Mouse (Mus musculus) right cerebral cortex, adult 18-20 months (tissue): ENCODE measurements around the gene Ahnak.
"Not testable (repeated sequence)": the region's sequence is repeated elsewhere in the genome, so short reads cannot be mapped to it uniquely, and the experiment has no call there.

Source experiments
- DNase-seq: peaks from one replicate; pipeline ENCODE4 v3.0.0; 2022; ENCODE audit warnings: mixed read lengths

Ahnak gene

DNA sequence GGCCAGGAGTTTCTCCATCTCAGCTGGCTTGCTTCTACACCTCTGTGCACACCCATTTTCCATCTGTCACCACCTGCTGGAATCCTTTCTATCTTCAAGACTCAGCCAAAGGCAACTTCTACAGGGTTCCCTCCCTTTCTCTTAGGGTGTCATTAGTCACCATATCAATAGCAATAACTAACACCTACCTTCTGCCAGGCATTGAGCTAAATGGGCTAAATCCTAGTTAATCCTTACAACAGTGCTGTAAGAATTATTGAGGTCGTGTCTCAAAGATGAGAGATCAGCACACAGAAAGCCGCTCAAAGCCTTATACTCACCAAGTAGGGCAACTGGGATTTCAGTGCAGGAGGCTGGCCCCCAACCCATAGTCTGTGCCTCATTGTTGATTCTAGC, 112.0 kb downstream of the Ahnak start:
- DNase-seq = no peak

- DNase-seq = no peak
Observed at GRCm38 (mm10) chr19:9103986-9104385, 114.9 kb downstream of the Ahnak start.

DNA sequence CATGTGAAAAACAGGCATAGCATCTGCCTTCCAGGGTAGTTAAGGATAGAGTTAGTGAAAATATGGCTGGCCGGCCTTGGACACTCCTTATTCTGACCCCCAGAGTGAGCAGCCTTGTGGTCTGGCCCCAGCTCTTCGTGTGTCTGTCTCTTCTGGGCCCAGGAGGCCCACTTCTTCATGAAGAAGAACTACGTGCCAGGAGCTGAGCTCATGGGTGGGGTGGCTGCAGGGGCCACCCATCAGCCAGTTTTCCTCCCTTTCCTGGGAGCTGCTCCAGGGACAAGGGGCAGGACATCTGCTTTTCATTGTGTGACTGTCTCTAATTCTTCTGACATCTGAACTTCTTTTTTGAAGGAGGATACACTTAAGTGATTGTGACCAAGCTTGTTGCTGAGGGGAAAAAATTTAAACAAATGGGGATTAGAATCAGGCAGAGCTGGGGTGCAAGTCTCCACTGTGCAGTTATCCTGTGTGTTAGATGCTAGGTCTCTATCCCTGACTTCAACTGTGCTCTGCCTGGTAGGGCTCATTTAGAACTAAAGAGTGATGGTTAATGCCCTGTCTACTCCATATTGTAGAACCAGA, 116.1 kb downstream of the Ahnak start:
- DNase-seq = no peak

GRCm38 (mm10) chr19:9106096-9106495, 117.0 kb downstream of the Ahnak start:
- DNase-seq = no peak

DNA sequence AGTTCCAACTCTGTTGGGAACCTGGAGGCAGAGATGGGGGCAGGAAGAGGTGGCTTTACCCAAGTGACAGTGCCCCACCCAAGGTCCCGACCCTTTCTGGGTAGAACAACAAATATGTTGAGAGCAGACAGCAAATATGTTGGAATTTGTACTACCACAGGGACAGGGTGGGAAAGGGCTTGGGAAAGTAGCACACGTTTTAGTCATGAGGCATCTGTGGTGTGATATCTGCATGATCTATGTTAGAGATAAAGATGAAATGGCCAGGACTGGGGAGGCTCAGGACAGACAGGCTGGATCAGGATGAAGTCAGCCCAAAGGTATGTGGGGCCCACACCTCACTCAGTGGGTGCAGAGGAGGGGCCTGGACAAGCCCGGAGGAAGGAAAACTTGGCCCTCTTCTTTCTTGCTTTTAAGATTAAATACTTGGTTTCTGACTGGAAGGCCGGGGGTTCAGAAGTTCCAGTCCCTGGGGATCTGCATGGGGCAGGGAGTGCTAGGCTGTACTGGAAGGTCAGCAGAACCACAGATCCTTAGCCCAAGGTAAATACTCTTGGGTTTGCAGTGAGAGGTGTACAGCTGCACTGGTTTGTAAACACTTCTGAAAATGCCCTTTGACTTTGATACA, 117.8 kb downstream of the Ahnak start:
- DNase-seq = no peak

DNA sequence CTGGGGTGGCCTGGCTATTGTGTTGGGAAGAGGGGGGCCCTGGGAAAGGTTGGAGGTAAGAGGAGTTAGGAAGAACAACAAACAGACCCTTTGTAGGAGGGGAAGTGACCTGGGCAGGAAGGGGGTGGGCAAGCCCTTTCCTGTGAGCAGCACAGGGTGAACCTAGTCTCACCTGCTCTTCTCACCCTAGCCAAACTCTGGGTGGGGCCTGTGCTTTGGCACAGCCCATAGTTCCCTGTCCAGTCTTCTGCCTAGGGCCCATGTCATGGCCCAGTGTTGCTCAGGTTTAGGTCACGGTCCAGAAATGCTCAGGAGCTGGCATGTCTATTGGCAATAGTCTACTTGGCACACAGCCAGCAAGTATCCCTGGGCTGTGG, 118.3 kb downstream of the Ahnak start:
- DNase-seq = no peak

GRCm38 (mm10) chr19:9108536-9108935, 119.5 kb downstream of the Ahnak start:
- no peak for DNase-seq

DNA sequence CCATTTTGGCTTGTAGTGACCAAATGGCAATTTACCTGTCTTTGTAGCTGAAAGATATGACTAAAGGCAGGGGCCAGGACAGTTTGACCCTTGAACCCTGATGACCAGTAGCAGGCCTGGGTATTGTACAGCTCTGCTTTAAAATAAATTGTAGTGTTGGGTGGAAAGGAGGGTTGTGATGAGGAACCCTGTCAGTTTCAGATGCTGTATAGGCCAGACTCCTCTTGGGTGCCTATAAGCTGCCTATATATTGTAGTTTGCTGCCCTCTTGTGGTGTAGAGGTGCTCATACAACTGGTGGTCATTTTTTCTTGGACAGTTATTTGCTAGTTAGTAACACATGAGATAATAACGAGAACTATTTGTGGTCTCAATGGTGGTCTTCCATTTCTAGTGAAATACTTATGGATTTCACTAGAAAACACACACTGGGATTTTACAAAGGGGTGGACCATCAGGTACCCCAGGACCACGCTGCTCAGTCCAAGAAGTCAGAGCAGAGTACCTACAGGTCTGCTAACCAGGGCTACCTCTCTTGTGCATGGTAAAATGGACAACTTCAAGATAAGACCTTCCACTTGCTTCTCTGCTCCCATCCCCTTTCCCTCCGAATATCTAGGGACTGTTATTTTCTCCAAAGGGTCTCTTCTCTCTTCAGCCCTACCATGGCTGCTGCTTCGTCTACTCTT, 121.2 kb downstream of the Ahnak start:
- no peak for DNase-seq

DNA sequence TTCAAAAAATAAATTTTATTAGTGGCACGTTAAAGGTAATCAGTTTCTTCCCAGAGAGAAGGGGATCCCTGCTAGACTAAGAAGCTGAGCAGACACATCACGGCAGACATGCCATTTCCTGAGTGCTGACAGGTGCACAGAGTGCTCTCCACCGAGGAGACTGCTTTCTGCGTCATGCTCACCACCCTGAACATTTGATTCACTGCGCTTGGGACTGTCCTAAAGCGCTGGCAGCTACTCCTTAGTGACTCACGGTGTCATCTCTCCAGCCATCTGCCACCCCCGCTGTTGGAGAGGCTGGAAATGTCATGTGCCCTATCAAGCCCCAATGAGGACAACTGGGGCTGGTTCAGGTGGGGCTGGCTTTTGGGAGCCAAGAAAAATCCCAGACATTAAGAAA, 123.0 kb downstream of the Ahnak start:
- no peak for DNase-seq

DNA sequence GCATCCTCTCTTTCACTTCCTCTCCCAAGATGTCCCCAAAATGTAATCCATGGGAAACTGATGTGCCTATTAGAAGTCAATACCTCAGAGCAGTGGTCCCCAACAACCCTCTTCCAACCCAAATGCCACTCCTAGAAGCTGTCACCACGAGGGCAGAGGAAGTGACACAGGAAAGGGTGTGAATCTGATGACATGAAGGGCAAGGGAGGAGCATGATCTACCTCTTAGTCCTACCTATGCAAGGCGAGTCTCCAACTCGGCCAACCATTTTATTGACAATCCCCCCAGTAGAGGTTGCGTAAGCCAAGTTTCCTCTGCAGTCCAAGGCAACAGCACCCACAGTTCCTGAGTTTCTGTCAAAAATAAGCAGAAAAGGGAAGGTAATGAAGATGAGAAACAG, 127.2 kb downstream of the Ahnak start:
- no peak for DNase-seq

DNA sequence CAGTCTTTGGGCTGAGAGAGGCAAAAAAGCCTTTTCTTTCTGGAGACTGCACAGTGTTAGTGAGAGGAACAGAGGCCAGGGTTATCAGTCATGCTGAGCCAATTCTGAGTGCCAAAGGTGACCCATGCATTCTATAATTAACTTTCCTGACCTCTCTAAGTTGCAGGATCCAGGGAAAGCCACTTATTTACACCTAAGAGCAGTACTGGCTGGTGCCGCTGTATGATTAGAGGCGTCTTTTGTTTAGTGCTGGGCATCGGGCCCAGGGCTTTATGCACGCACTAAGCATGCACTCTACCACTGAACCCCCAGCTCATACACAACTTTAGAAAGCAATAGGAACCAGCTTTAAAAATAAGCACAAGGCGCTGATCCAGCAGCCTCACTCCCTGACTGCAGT, 128.2 kb downstream of the Ahnak start:
- DNase-seq = no peak

DNA sequence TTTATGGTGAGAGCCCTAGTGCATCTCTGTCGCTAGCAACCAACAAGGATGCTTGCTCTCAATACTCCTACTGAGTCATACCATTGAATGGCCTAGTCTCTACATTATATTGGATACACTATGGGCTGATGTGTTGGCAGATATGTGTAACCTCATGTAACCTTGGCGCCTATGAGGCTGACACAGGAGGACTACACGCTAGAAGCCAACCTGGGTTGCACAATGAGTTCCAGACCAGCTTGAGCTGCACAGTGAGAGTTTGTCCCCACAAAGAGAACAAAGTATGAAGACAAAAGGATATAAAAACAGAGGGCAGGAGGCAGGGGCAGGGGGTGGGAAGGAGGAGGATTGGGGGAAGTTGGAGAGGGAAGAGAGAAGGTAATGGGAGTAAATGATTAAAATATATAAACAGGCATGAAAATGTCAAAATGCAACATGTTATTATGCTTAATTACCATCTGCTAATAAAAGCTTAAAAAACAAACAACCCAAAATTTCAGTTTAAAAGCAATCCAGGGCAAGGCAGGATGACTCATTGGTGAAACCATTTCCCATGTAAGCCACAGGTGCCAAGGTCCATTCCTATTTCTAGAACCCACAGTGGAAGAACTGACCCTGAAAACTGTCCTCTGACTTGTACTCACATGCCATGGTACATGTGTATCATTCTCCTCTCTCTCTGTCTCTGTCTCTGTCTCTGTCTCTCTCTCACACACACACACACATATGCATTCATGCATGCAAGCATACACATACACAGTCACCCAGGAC, 130.8 kb downstream of the Ahnak start:
- DNase-seq = no peak

DNA sequence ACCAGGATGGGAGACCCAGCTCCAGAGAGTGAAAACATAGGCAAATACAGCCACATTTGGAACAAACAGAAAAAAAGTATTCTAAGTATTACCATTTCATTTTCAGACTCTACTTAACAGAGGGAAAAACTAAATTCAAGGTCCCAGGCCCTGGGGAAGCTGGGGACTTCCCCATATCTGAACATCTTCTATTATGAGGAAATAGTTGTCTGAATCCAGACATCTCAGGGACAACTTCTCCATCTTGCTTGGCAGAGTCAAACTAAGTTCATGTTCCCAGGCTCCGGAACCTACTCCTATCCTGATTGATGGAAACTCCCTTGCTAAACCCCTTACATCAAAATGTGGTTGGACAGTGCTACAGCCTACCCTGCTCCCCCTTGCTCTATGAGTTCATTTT, 133.3 kb downstream of the Ahnak start:
- DNase-seq = no peak

DNA sequence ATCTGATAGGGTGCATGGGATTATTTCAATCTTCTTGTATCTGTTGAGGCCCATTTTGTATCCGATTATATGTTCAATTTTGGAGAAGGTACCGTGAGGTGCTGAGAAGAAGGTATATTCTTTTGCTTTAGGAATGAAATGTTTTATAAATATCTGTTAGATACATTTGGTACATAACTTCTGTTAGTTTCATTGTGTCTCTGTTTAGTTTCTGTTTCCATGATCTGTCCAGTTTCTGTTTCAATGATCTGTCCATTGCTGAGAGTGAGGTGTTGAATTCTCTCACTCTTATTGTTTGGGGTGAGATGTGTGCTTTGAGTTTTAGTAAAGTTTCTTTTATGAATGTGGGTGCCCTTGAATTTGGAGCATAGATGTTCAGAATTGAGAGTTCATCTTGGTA, 134.9 kb downstream of the Ahnak start:
- not testable (repeated sequence) for DNase-seq
